Mouse (Mus musculus): ENCODE measurements around the gene Celsr1. TPM values are rescaled to one million over a fixed set of nuclear protein-coding genes. Genes with fewer than 3 reads are reported as not detected.

Celsr1 gene
- total and polyA plus RNA-seq, 3 experiments: not detected

GRCm38 (mm10) chr15:85935627-85936049 lies 97.9 kb downstream of the Celsr1 start (continued):
- TF ChIP-seq MAZ (IDR thresholded peaks at IDR 0.05; ENCODE audit: low read depth, low read length): no peak
- no peak for TF ChIP-seq POLR2A (IDR thresholded peaks at IDR 0.05; ENCODE audit: low read depth, low read length)

DNA sequence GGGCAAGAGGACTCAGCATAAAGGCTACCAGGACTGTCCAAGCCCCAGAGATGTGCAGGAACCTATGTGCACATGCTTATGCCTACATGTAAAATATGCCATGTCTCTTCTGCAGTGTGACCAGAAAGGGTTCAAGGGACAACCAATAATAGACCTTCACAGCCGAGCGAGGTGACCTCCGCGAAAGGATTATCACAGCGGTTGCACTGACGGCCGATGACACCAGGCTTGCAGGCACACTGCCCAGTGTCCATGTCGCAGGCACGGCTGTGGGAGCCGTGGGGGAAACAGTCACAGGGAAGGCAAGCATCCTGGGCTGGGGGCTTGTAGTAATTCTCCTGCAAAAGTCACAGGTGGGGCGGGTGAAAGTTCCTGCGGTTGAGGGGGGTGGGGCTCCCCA lies 105.4 kb downstream of the Celsr1 start:
- Histone ChIP-seq H3K9ac (ENCODE audit: insufficient read depth, low read depth) (no peak overlapping the region), H3K4me1 (ENCODE audit: control insufficient read depth in 1 of 2, insufficient read depth in 2 of 2) (no peaks in the 10 kb centered on the region), H3K9me3 (replicated peaks; ENCODE audit: low read length) (no peaks in the 10 kb centered on the region), H3K27ac (ENCODE audit: insufficient read depth, low read depth) (no peak overlapping the region), H3K36me3 (replicated peaks in 1 of 2; ENCODE audit: control insufficient read depth in 1 of 2, insufficient read depth in 1 of 2, low read length in 1 of 2) (no peaks in the 10 kb centered on the region), H3K4me2 (ENCODE audit: insufficient read depth, low read depth, poor library complexity, severe bottlenecking) (no peak overlapping the region), H3K79me2 (replicated peaks; ENCODE audit: control insufficient read depth, extremely low read depth, insufficient read depth, poor library complexity, severe bottlenecking) (no peaks in the 10 kb centered on the region), H3K27me3 (replicated peaks) (peaks cover 27% of the 10 kb centered on the region), H3K4me3 (replicated peaks in 1 of 3; ENCODE audit: low read depth in 2 of 3, low read length in 2 of 3, poor library complexity in 1 of 3) (no peak overlapping the region)
- dilution Hi-C loops (cut with MboI; ENCODE audit: extremely low pct_ligation_motif_present, extremely low pct_unique_long_range_greater_than_20kb, low sequenced_read_pairs) (no loop called here), in situ Hi-C loops (cut with MboI; ENCODE audit: low pct_ligation_motif_present, low pct_unique_long_range_greater_than_20kb, low sequenced_read_pairs) (no loop called here)
- no peak for DNase-seq (ENCODE audit: extremely low read depth)
- no peak for TF ChIP-seq ZNF384 (IDR thresholded peaks at IDR 0.05; ENCODE audit: low read depth, low read length)
- TF ChIP-seq CHD1 (IDR thresholded peaks at IDR 0.05; ENCODE audit: low read depth, low read length): no peak
- no peak for TF ChIP-seq ETS1 (conservative IDR thresholded peaks at IDR 0.05; ENCODE audit: low read depth, low read length)
- no peak for TF ChIP-seq CTCF (conservative IDR thresholded peaks at IDR 0.05 in 1 of 2, IDR thresholded peaks at IDR 0.05 in 1 of 2; ENCODE audit: low read depth in 2 of 2, low read length in 2 of 2)
- TF ChIP-seq PAX5 (IDR thresholded peaks at IDR 0.05; ENCODE audit: low read length): no peak
- TF ChIP-seq ELF1 (IDR thresholded peaks at IDR 0.05; ENCODE audit: low read depth, low read length): no peak
- no peak for TF ChIP-seq JUN (IDR thresholded peaks at IDR 0.05; ENCODE audit: insufficient read depth, low read depth, low read length)
- TF ChIP-seq E2F4 (IDR thresholded peaks at IDR 0.05; ENCODE audit: insufficient replicate concordance, low read depth, low read length): no peak
- no peak for TF ChIP-seq USF1 (IDR thresholded peaks at IDR 0.05; ENCODE audit: low read depth, low read length)
- no peak for TF ChIP-seq TCF12 (IDR thresholded peaks at IDR 0.05; ENCODE audit: low read depth, low read length)
- TF ChIP-seq MAFK (IDR thresholded peaks at IDR 0.05; ENCODE audit: insufficient replicate concordance, low read length): no peak
- TF ChIP-seq ZKSCAN1 (IDR thresholded peaks at IDR 0.05; ENCODE audit: borderline replicate concordance, low read depth, low read length): no peak
- TF ChIP-seq ZMIZ1 (IDR thresholded peaks at IDR 0.05; ENCODE audit: low read depth, low read length): no peak
- no peak for TF ChIP-seq NELFE (IDR thresholded peaks at IDR 0.05; ENCODE audit: low read depth, low read length)
- TF ChIP-seq TBP (conservative IDR thresholded peaks at IDR 0.05; ENCODE audit: low read depth, low read length): no peak
- no peak for TF ChIP-seq ZC3H11A (IDR thresholded peaks at IDR 0.05; ENCODE audit: low read depth, low read length)

GRCm38 (mm10) chr15:85921855-85922254 lies 111.7 kb downstream of the Celsr1 start:
- Histone ChIP-seq H3K4me3 (replicated peaks in 1 of 3; ENCODE audit: low read depth in 2 of 3, low read length in 2 of 3, poor library complexity in 1 of 3) (no peak overlapping the region), H3K9me3 (replicated peaks; ENCODE audit: low read length) (no peaks in the 10 kb centered on the region), H3K9ac (ENCODE audit: insufficient read depth, low read depth) (no peak overlapping the region), H3K79me2 (replicated peaks; ENCODE audit: control insufficient read depth, extremely low read depth, insufficient read depth, poor library complexity, severe bottlenecking) (no peaks in the 10 kb centered on the region), H3K4me1 (ENCODE audit: control insufficient read depth in 1 of 2, insufficient read depth in 2 of 2) (no peaks in the 10 kb centered on the region), H3K27me3 (replicated peaks) (peaks cover 29% of the 10 kb centered on the region), H3K4me2 (ENCODE audit: insufficient read depth, low read depth, poor library complexity, severe bottlenecking) (no peak overlapping the region), H3K27ac (ENCODE audit: insufficient read depth, low read depth) (no peak overlapping the region), H3K36me3 (replicated peaks in 1 of 2; ENCODE audit: control insufficient read depth in 1 of 2, insufficient read depth in 1 of 2, low read length in 1 of 2) (no peaks in the 10 kb centered on the region)
- in situ Hi-C loops (cut with MboI; ENCODE audit: low pct_ligation_motif_present, low pct_unique_long_range_greater_than_20kb, low sequenced_read_pairs): no loop called here
- DNase-seq (ENCODE audit: extremely low read depth): no peak
- TF ChIP-seq BHLHE40 (IDR thresholded peaks at IDR 0.05; ENCODE audit: low read depth, low read length): no peak
- TF ChIP-seq JUND (conservative IDR thresholded peaks at IDR 0.05; ENCODE audit: low read depth, low read length): no peak
- no peak for TF ChIP-seq GABPA (IDR thresholded peaks at IDR 0.05; ENCODE audit: insufficient replicate concordance, low read depth, low read length)
- TF ChIP-seq POLR2AphosphoS2 (IDR thresholded peaks at IDR 0.05; ENCODE audit: low read depth, low read length): no peak
- no peak for TF ChIP-seq ZKSCAN1 (IDR thresholded peaks at IDR 0.05; ENCODE audit: borderline replicate concordance, low read depth, low read length)
- TF ChIP-seq CTCF (conservative IDR thresholded peaks at IDR 0.05 in 1 of 2, IDR thresholded peaks at IDR 0.05 in 1 of 2; ENCODE audit: low read depth in 2 of 2, low read length in 2 of 2): no peak
- dilution Hi-C loops (cut with MboI; ENCODE audit: extremely low pct_ligation_motif_present, extremely low pct_unique_long_range_greater_than_20kb, low sequenced_read_pairs): no loop called here
